Mouse (Mus musculus): ENCODE measurements around the gene Ap2b1. TPM values are rescaled to one million over a fixed set of nuclear protein-coding genes. Genes with fewer than 3 reads are reported as not detected.
A peak's percentile ranks its signal among the peaks of the same experiment; 100 is the strongest.

Gene Ap2b1
- polyA plus RNA-seq, 1 experiment, result 263 TPM

DNA sequence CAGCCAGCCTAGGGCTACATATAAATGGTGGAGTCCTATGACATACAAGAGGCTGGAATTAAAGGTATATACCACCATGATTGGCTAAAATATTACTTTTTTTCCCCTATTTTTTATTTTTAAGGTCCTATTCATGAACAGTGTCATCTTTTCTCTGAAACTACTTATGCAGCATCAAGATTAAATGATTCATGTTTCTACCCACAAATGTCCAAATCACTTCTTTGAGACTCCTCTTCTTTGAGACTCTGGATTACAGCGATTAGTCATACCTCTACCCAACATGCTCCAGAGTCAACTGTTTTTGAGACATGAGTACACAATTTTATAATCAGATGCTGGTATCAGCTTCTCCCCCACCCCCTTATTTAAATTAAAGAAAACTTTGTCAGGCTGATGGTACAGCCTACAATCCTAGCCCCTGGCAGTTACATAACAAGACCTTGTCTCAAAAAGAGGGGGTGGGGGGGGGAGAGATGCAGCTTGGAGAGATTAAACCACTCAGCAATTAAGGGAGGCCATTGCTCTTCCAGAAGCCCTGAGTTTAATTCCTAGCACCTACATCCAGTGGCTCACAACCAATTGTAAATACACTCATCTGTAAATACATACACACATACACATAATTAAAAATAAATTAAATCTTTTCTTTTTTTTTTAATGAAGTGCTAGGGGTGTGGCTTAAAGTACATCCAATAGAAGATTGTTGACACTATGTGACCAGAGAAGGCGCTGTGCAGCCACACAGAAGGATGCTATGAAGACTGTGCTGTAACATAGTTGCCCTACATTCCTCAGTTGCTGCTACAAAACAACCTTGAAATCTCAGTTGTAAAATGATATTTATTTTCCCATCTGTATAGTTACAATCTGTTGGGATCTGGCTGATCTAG, 26.6 kb upstream of the Ap2b1 start:
- Histone ChIP-seq H3K36me3 (ENCODE audit: control insufficient read depth, insufficient read depth, low read length) (no peaks in the 10 kb centered on the region), H3K27ac (ENCODE audit: control insufficient read depth, insufficient read depth, low read depth, low read length) (no peak overlapping the region), H3K27me3 (ENCODE audit: control insufficient read depth, insufficient read depth, low read length) (no peaks in the 10 kb centered on the region), H3K4me1 (ENCODE audit: control insufficient read depth, insufficient read depth, low read length) (no peaks in the 10 kb centered on the region), H3K4me3 (ENCODE audit: control insufficient read depth, low read depth, low read length) (no peak overlapping the region)
- no peak for TF ChIP-seq POLR2A (IDR thresholded peaks at IDR 0.05; ENCODE audit: control insufficient read depth, low read depth, low read length)
- TF ChIP-seq CTCF (IDR thresholded peaks at IDR 0.05; ENCODE audit: control insufficient read depth, insufficient read depth, insufficient replicate concordance, low read depth, low read length), result no peak

DNA sequence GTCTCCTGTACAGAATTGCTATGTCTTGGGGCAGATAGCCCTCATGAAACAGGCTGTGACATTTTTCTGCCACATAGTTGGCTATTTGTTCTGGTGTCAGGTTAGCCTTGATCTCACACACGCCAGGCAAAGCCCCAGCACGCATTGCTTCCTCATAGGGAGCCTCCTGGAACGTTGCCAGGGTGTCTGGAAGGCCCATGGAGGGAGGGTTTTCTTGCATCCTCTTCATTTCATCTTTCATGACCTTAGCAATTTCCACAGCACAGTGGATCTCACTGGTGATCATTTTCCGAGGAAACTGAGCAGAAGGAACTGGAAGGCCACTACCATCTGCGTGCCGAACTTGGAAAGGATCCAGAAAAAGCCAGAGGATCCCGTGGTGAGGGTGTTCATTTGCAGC, 22.6 kb upstream of the Ap2b1 start:
- no peak overlapping the region for H3K27ac ChIP-seq (ENCODE audit: control insufficient read depth, insufficient read depth, low read depth, low read length)
- no peaks in the 10 kb centered on the region for H3K36me3 ChIP-seq (ENCODE audit: control insufficient read depth, insufficient read depth, low read length)
- no peak for TF ChIP-seq CTCF (IDR thresholded peaks at IDR 0.05; ENCODE audit: control insufficient read depth, insufficient read depth, insufficient replicate concordance, low read depth, low read length)
- TF ChIP-seq POLR2A (IDR thresholded peaks at IDR 0.05; ENCODE audit: control insufficient read depth, low read depth, low read length), result no peak
- H3K27me3 ChIP-seq (ENCODE audit: control insufficient read depth, insufficient read depth, low read length), result no peaks in the 10 kb centered on the region
- no peak overlapping the region for H3K4me3 ChIP-seq (ENCODE audit: control insufficient read depth, low read depth, low read length)
- no peaks in the 10 kb centered on the region for H3K4me1 ChIP-seq (ENCODE audit: control insufficient read depth, insufficient read depth, low read length)

DNA sequence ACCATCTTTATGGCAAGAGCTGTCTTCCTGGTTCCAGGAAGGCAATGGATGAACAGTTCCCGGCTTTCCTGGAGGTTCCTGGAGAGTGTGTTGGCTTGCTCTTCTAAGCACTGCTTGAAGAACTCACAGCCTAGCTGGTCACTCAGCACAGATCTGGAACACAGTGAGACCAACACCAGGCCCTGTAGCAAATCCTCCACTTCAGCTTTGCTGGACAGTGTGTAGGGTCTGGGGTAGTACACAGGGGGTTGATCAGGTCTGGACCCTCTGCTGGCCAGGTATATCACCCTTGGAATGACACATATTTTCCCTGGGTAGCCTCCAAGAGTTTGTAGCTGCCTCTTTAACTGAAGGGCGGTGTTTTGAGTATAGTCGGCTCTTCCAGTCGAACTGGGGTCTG, 19.8 kb upstream of the Ap2b1 start:
- TF ChIP-seq CTCF (IDR thresholded peaks at IDR 0.05; ENCODE audit: control insufficient read depth, insufficient read depth, insufficient replicate concordance, low read depth, low read length) (no peak), POLR2A (IDR thresholded peaks at IDR 0.05; ENCODE audit: control insufficient read depth, low read depth, low read length) (no peak)
- Histone ChIP-seq H3K27me3 (ENCODE audit: control insufficient read depth, insufficient read depth, low read length) (no peaks in the 10 kb centered on the region), H3K4me3 (ENCODE audit: control insufficient read depth, low read depth, low read length) (no peak overlapping the region), H3K36me3 (ENCODE audit: control insufficient read depth, insufficient read depth, low read length) (no peaks in the 10 kb centered on the region), H3K27ac (ENCODE audit: control insufficient read depth, insufficient read depth, low read depth, low read length) (0 out of 2 replicates have a peak overlapping the region, but pooled peaks have one; percentile 8), H3K4me1 (ENCODE audit: control insufficient read depth, insufficient read depth, low read length) (no peaks in the 10 kb centered on the region)

DNA sequence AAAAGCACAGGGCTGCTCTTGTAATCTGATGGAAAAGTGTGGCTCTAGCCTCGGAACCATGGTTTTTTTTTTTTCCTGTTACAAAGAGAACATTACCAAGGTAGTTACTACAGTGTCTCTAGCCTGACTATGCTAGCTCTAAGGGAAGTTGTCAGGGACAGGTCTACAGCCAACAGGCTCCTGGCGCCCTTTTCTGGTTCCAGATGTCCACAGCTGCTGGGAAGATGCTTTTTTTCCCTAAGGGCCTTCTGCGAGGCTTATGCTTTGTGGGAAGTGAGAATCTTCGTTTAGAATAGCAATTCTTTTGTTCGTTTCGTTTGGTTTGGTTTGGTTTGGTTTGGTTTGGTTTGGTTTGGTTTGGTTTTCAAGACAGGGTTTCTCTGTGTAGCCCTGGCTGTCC, 19.1 kb upstream of the Ap2b1 start:
- Histone ChIP-seq H3K4me1 (ENCODE audit: control insufficient read depth, insufficient read depth, low read length) (no peaks in the 10 kb centered on the region), H3K4me3 (ENCODE audit: control insufficient read depth, low read depth, low read length) (no peak overlapping the region), H3K27me3 (ENCODE audit: control insufficient read depth, insufficient read depth, low read length) (no peaks in the 10 kb centered on the region), H3K36me3 (ENCODE audit: control insufficient read depth, insufficient read depth, low read length) (no peaks in the 10 kb centered on the region), H3K27ac (ENCODE audit: control insufficient read depth, insufficient read depth, low read depth, low read length) (no peak overlapping the region)
- TF ChIP-seq POLR2A (IDR thresholded peaks at IDR 0.05; ENCODE audit: control insufficient read depth, low read depth, low read length) (no peak), CTCF (IDR thresholded peaks at IDR 0.05; ENCODE audit: control insufficient read depth, insufficient read depth, insufficient replicate concordance, low read depth, low read length) (no peak)

DNA sequence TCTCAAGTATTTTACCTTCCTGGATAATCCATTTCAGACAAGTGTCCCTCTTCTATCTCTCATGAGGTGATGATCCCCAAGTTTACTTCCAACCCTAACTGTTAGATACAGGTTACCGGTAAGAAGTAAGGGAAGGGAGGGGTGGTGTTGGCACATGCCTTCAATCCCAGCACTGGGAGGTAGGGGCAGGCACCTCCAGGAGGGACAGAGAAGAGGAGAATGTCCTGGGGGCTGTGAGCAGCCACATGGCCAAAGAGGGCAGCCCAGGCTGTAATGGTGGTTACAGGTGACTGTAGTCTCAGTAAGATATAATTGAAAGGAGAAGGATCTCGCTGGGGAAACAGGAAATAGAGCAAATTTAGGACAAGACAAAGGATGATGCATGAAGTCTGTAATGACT, 16.7 kb upstream of the Ap2b1 start:
- no peak overlapping the region for H3K4me3 ChIP-seq (ENCODE audit: control insufficient read depth, low read depth, low read length)
- H3K36me3 ChIP-seq (ENCODE audit: control insufficient read depth, insufficient read depth, low read length), result no peaks in the 10 kb centered on the region
- H3K27ac ChIP-seq (ENCODE audit: control insufficient read depth, insufficient read depth, low read depth, low read length), result no peak overlapping the region
- no peaks in the 10 kb centered on the region for H3K27me3 ChIP-seq (ENCODE audit: control insufficient read depth, insufficient read depth, low read length)
- TF ChIP-seq POLR2A (IDR thresholded peaks at IDR 0.05; ENCODE audit: control insufficient read depth, low read depth, low read length) (no peak), CTCF (IDR thresholded peaks at IDR 0.05; ENCODE audit: control insufficient read depth, insufficient read depth, insufficient replicate concordance, low read depth, low read length) (no peak)
- H3K4me1 ChIP-seq (ENCODE audit: control insufficient read depth, insufficient read depth, low read length), result no peaks in the 10 kb centered on the region

DNA sequence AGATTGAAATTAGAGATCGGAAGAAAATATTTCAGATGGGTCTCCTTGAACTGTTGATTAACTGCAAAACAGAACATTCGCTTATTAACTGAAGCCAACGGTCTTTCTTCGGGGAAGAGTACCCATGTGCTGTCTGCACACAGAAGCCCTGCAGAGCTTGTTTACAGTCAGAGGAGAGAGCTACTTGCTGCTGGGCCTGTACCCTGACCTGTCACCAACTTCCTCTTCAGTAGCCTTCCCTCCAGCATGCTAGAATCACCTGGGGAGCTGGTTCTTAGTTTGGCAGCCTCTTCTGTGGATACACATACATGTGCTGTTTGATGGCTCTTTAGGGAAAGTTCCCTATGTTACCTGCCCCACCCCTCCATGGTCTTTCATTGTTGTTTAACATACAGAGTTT, 13.2 kb upstream of the Ap2b1 start:
- H3K27ac ChIP-seq (ENCODE audit: control insufficient read depth, insufficient read depth, low read depth, low read length), result no peak overlapping the region
- no peak for TF ChIP-seq POLR2A (IDR thresholded peaks at IDR 0.05; ENCODE audit: control insufficient read depth, low read depth, low read length)
- no peak for TF ChIP-seq CTCF (IDR thresholded peaks at IDR 0.05; ENCODE audit: control insufficient read depth, insufficient read depth, insufficient replicate concordance, low read depth, low read length)

DNA sequence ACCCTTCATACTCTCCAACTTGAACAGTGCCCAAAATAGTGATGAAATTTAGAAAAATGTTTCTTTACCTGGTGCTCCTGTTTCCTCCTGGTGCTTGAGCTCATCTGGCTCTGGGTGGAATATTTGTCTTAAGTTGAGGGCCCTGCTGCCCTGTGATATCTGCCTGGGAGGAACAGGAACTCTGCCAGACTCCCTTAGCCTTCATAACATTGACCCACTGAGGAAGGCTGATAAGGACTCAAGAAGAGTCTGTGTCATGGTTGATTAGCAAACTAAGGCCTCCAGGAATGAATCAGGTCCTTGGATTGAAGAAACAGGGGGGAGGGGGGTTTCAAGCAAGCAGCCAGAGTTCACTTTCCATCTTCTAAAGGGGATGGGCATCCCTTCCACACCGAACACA, 12.3 kb upstream of the Ap2b1 start, which contains the start of gene Slfn14:
Slfn14 (minus strand) TSS at position 161 of the 400 bp plus-strand sequence.
- Histone ChIP-seq H3K27me3 (ENCODE audit: control insufficient read depth, insufficient read depth, low read length) (no peaks in the 10 kb centered on the region), H3K36me3 (ENCODE audit: control insufficient read depth, insufficient read depth, low read length) (no peaks in the 10 kb centered on the region), H3K4me3 (ENCODE audit: control insufficient read depth, low read depth, low read length) (no peak within 1 kb of the TSS), H3K4me1 (ENCODE audit: control insufficient read depth, insufficient read depth, low read length) (peaks cover 3% of the 10 kb centered on the region; the same call in 1 of the 2 replicates), H3K27ac (ENCODE audit: control insufficient read depth, insufficient read depth, low read depth, low read length) (no peak within 1 kb of the TSS)
- TF ChIP-seq POLR2A (IDR thresholded peaks at IDR 0.05; ENCODE audit: control insufficient read depth, low read depth, low read length) (no peak), CTCF (IDR thresholded peaks at IDR 0.05; ENCODE audit: control insufficient read depth, insufficient read depth, insufficient replicate concordance, low read depth, low read length) (no peak)

More for the DNA sequence above, 13.2 kb upstream of the Ap2b1 start:
- Histone ChIP-seq H3K4me1 (ENCODE audit: control insufficient read depth, insufficient read depth, low read length) (no peaks in the 10 kb centered on the region), H3K27me3 (ENCODE audit: control insufficient read depth, insufficient read depth, low read length) (no peaks in the 10 kb centered on the region), H3K4me3 (ENCODE audit: control insufficient read depth, low read depth, low read length) (no peak overlapping the region), H3K36me3 (ENCODE audit: control insufficient read depth, insufficient read depth, low read length) (no peaks in the 10 kb centered on the region)
